Mouse (Mus musculus): ENCODE results near the gene Lin52.

DNA sequence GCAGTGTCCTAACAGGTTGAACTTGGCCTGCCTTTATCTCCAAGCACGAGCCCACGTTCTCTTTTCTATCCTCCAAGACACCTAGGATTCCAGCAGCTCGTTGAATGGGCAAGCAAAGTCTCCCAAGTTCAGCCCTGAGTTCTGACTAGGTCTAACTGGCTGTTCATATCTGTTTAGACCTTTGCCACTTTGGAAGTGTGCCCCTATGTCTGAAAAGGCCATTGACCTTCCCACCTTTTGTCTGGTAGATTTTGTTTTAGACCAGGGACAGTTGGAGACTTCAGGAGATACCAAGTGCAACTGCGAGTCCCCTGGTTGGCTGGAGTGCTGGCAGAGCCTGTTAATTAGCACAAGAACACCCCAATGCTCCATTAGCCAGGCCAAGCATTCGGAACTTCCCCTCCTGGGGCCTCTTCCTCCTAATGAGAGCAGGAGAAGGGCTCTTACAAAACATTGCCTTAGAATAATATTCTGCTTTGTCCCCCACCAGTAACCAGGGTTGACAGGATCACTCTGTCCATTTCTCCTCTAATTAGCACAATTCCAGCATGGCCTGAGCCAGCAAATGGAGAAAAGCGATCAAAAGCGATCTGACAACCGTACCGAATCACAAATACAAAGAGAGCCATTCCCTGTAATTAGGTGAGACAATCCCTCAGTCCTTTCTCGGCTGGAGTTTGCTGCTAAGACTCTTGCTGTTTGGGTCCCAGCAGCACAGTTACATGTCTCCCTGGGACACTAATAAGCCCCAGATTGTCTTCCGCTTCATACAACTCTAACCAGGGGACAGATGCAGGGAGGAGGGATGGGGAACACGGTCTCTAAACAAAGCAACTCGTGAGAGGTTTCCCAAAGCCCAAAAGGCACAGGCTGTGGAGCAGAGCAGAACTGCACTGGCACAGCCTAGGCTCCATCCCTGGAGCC lies 80.9 kb downstream of the Lin52 start:
- no peak for TF ChIP-seq CTCF (IDR thresholded peaks at IDR 0.05; ENCODE audit: extremely low read depth, insufficient read depth, insufficient read length, insufficient replicate concordance)
- no peak for TF ChIP-seq POLR2A (IDR thresholded peaks at IDR 0.05; ENCODE audit: low read depth, low read length)

Data from spleen, adult 2 months (tissue).